ENCODE assay signal across 29 mouse cellular contexts in genomic region chr4:95895199-95895754, GRCm38 (mm10).
DNase-seq lines count a peak whose midpoint lies in the region; ATAC-seq lines count a peak whose summit lies in the region.
"Had no signal": no experiment of that assay in that cellular context is flagged by ENCODE, and none has a peak within 500 bp of the region (broad histone marks: within the 10 kb centered on the region; RNA-seq: fewer than 3 reads in every experiment).

No protein-coding gene starts in this region.

- no peaks in the 10 kb centered on the region for H3K9me3 ChIP-seq in lung, embryonic 15.5 days
- H3K9me3 ChIP-seq in embryonic facial prominence, embryonic 12.5 days = no peaks in the 10 kb centered on the region
- H3K9me3 ChIP-seq: embryonic facial prominence, embryonic 13.5 days; heart, embryonic 12.5 days; limb, embryonic 10.5 days; limb, embryonic 15.5 days; neural tube, embryonic 15.5 days had no signal

- no peak overlapping the region for H3K4me2 ChIP-seq in lung, embryonic 15.5 days
- H3K4me2 ChIP-seq in embryonic facial prominence, embryonic 12.5 days (replicated peaks) = no peak overlapping the region
- H3K4me2 ChIP-seq: embryonic facial prominence, embryonic 13.5 days; heart, embryonic 12.5 days; hindbrain, embryonic 14.5 days; limb, embryonic 15.5 days; neural tube, embryonic 15.5 days had no signal

- no peaks in the 10 kb centered on the region for H3K36me3 ChIP-seq in lung, embryonic 15.5 days
- H3K36me3 ChIP-seq in embryonic facial prominence, embryonic 12.5 days = no peaks in the 10 kb centered on the region
- H3K36me3 ChIP-seq: embryonic facial prominence, embryonic 13.5 days; heart, embryonic 12.5 days; limb, embryonic 10.5 days; limb, embryonic 15.5 days; neural tube, embryonic 15.5 days had no signal

- peaks cover 49% of the 10 kb centered on the region for H3K4me1 ChIP-seq in lung, embryonic 15.5 days
- H3K4me1 ChIP-seq in embryonic facial prominence, embryonic 12.5 days = peaks cover 46% of the 10 kb centered on the region

- no peaks in the 10 kb centered on the region for H3K27me3 ChIP-seq in lung, embryonic 15.5 days
- no peaks in the 10 kb centered on the region for H3K27me3 ChIP-seq in embryonic facial prominence, embryonic 12.5 days
- H3K27me3 ChIP-seq: embryonic facial prominence, embryonic 13.5 days; heart, embryonic 12.5 days; limb, embryonic 15.5 days; neural tube, embryonic 15.5 days had no signal

- DNase-seq in lung, postnatal 14 days = no peak
- DNase-seq in thymus, postnatal 0 days (ENCODE audit: low spot score) = peak; percentile 18
- no peak for DNase-seq in thymus, postnatal 25 days
- DNase-seq in ovary, postnatal 36 days (ENCODE audit: low spot score) = no peak
- DNase-seq: adrenal gland, postnatal 36 days; B cell, adult 2 months; cerebellum, adult 8-10 months; cerebellum, postnatal 25 days; gastrocnemius, postnatal 25 days; heart, adult 2 months; kidney, adult 9 months; kidney, postnatal 10 days; layer of hippocampus, adult 9-11 months; midbrain, embryonic 14.5 days; right cerebral cortex, adult 18-20 months; spleen, adult 18-20 months; thymus, adult 2 months had no signal

- peak; percentile 63; the same call in 1 of the 2 replicates for ATAC-seq in lung, embryonic 15.5 days (ENCODE audit: borderline replicate concordance, extremely low read depth, low FRiP score, low TSS enrichment)
- ATAC-seq in embryonic facial prominence, embryonic 12.5 days (ENCODE audit: insufficient number of reproducible peaks, insufficient read depth, low FRiP score, low TSS enrichment) = no peak
- ATAC-seq: intestine, postnatal 0 days had no signal

- peak overlapping the region; percentile 64 for H3K27ac ChIP-seq in lung, embryonic 15.5 days
- peak overlapping the region; percentile 86 for H3K27ac ChIP-seq in embryonic facial prominence, embryonic 12.5 days
- H3K27ac ChIP-seq: heart, adult 2 months; hindbrain, embryonic 14.5 days; limb, embryonic 15.5 days; liver, embryonic 14.5 days; macrophage; neural tube, embryonic 15.5 days had no signal

- no peak overlapping the region for H3K9ac ChIP-seq in lung, embryonic 15.5 days
- no peak overlapping the region for H3K9ac ChIP-seq in embryonic facial prominence, embryonic 12.5 days
- H3K9ac ChIP-seq: embryonic facial prominence, embryonic 13.5 days; heart, embryonic 12.5 days; hindbrain, embryonic 14.5 days; limb, embryonic 15.5 days; liver, embryonic 14.5 days; neural tube, embryonic 15.5 days had no signal

- WGBS in lung, embryonic 15.5 days = 48% methylated on average over 2 of the region's 2 CpGs
- 87% methylated on average over 2 of the region's 2 CpGs for WGBS in embryonic facial prominence, embryonic 12.5 days

- H3K4me3 ChIP-seq in lung, embryonic 15.5 days = no peak overlapping the region
- H3K4me3 ChIP-seq in embryonic facial prominence, embryonic 12.5 days = no peak overlapping the region
- H3K4me3 ChIP-seq: embryonic facial prominence, embryonic 13.5 days; erythroblast, embryonic 14.5 days; heart, adult 2 months; heart, embryonic 12.5 days; limb, embryonic 10.5 days; limb, embryonic 15.5 days; neural tube, embryonic 15.5 days had no signal
